Mouse (Mus musculus): ENCODE data around the gene Olfr768. TPM values are rescaled to one million over a fixed set of nuclear protein-coding genes. Genes with fewer than 3 reads are reported as not detected.
"Not testable (repeated sequence)": the region's sequence is repeated elsewhere in the genome, so short reads cannot be mapped to it uniquely, and the experiment has no call there.

The Olfr768 gene
- total RNA-seq (2021), result not detected
- long read RNA-seq, experiment 1, result 0 reads
- long read RNA-seq, experiment 2, result 0 reads

- DNase-seq (ENCODE audit: low spot score in 2 of 2), result no peak
Observed at GRCm38 (mm10) chr10:129099275-129099674, at the start of gene Olfr768. Olfr768 (minus strand) TSS chr10:129099375.

DNA sequence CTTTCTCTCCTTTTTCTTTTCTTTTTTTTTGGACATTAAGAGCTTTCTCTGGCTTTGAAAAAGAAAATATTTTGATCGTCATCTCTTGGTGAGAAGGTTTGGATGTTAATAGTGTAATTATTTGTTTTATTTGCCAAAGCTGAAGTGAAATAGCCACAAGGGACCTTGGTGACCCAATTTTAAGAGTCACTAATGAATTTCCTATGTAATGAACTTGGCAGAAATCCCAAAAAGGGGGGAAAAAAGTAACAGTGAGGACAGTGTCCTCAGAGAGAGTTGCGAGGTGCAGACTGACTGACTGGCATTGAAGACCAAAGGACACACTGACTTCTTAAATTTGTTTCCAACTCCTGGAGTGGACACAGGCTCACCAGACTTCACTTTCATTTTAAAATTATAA is 39.7 kb upstream of the Olfr768 start, which contains the start of gene Olfr770:
Olfr770 (minus strand) TSS at position 101 of the 400 bp plus-strand sequence.
- no peak for DNase-seq (ENCODE audit: low spot score in 2 of 2)

- no peak for DNase-seq (ENCODE audit: low spot score in 2 of 2)
Observed at GRCm38 (mm10) chr10:129117761-129118160, 18.6 kb upstream of the Olfr768 start, which contains the start of gene Olfr769. Olfr769 (minus strand) TSS chr10:129117861.

DNA sequence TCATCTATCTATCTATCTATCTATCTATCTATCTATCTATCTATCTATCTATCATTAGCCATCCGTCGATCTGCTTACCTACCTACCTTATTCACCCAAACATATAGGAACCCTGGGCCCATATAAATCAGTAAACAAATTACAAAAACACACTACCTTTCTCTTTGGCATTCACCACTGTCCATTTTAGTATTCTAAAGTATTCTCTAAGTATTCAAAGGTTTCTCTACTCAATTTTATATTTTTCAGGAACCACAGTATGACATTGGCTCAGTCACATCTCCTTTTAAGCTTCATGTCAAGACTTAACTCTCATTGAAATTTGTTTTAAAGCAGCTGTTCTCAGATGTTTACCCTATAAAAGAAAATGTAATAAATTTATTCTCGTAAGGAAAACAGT is 16.0 kb upstream of the Olfr768 start:
- DNase-seq (ENCODE audit: low spot score in 2 of 2), result no peak

- no peak for DNase-seq (ENCODE audit: low spot score in 2 of 2)
Observed at GRCm38 (mm10) chr10:129101231-129101630, 2.1 kb upstream of the Olfr768 start.

- not testable (repeated sequence) for DNase-seq (ENCODE audit: low spot score in 2 of 2)
Observed at GRCm38 (mm10) chr10:129082810-129083209, 16.4 kb downstream of the Olfr768 start, which contains the start of gene Olfr767. Olfr767 (minus strand) TSS chr10:129082910.

GRCm38 (mm10) chr10:129068877-129069276 is 30.3 kb downstream of the Olfr768 start, which contains the start of gene Olfr766-ps1:
Olfr766-ps1 (minus strand) TSS chr10:129068977.
- no peak for DNase-seq (ENCODE audit: low spot score in 2 of 2)

DNA sequence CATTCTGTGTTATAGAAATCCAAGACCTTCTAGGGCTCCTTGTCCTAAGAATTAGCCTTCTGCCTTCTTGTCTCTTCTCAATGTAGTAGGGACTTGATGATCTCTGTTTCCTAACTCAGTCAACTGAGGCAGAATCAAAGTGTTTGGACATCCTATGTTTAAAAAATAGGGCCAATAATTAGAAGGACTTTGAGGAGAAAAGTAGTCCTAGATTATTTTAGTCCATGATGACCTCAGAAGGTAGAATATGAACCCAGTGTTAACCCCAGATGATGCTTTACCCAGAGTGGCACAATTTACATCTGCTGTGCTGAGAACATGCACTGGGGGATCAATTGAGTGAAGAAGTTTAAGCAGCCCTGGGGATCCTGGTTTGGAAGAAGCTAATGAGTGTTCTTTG is 49.3 kb downstream of the Olfr768 start, which contains the start of gene Olfr765:
Olfr765 (minus strand) TSS at position 101 of the 400 bp plus-strand sequence.
- not testable (repeated sequence) for DNase-seq (ENCODE audit: low spot score in 2 of 2)

Other genes with a start within 250 kb of the Olfr768 start
- 1 to 10 TPM; 5.1 to 8.9 TPM for gene Gdf11, start 207.7 kb downstream of the Olfr768 start, total RNA-seq (2021)
- 100 to 1,000 TPM; 304 to 317 TPM for gene Cd63, start 198.4 kb downstream of the Olfr768 start, total RNA-seq (2021)
- gene Rdh5, start 176.5 kb downstream of the Olfr768 start, total RNA-seq (2021), result 10 to 100 TPM; 13.5 to 24.2 TPM
- 100 to 1,000 TPM; 158 to 168 TPM for gene Bloc1s1, start 175.3 kb downstream of the Olfr768 start, total RNA-seq (2021)
- 10 to 100 TPM; 13.9 to 17.2 TPM for gene Itga7, start 165.6 kb downstream of the Olfr768 start, total RNA-seq (2021)
- gene Mettl7b, start 138.4 kb downstream of the Olfr768 start, total RNA-seq (2021), result 10 to 100 TPM in 1 of 2 experiments, 1 to 10 TPM in 1; 5.4 to 10.0 TPM
- gene Olfr9, start 109.9 kb downstream of the Olfr768 start, total RNA-seq (2021), result not detected
- gene Olfr763, start 88.6 kb downstream of the Olfr768 start, total RNA-seq (2021), result not detected
- gene Olfr764-ps1, start 59.5 kb downstream of the Olfr768 start, total RNA-seq (2021), result not detected
- not detected for gene Olfr765, start 49.4 kb downstream of the Olfr768 start, total RNA-seq (2021)
- gene Olfr766-ps1, start 30.4 kb downstream of the Olfr768 start, total RNA-seq (2021), result not detected
- gene Olfr767, start 16.5 kb downstream of the Olfr768 start, total RNA-seq (2021), result not detected
- not detected for gene Olfr769, start 18.5 kb upstream of the Olfr768 start, total RNA-seq (2021)
- gene Olfr770, start 39.6 kb upstream of the Olfr768 start, total RNA-seq (2021), result not detected
- gene Olfr771, start 65.4 kb upstream of the Olfr768 start, total RNA-seq (2021), result not detected
- not detected for gene Olfr772, start 78.5 kb upstream of the Olfr768 start, total RNA-seq (2021)
- gene Olfr773, start 88.0 kb upstream of the Olfr768 start, total RNA-seq (2021), result not detected
- gene Olfr774, start 136.8 kb upstream of the Olfr768 start, total RNA-seq (2021), result not detected
- not detected for gene Olfr775, start 149.0 kb upstream of the Olfr768 start, total RNA-seq (2021)
- not detected for gene Olfr776, start 159.8 kb upstream of the Olfr768 start, total RNA-seq (2021)
- gene Olfr777, start 172.1 kb upstream of the Olfr768 start, total RNA-seq (2021), result not detected
- gene Olfr780, start 218.7 kb upstream of the Olfr768 start, total RNA-seq (2021), result not detected
- gene Olfr781, start 229.5 kb upstream of the Olfr768 start, total RNA-seq (2021), result not detected
- gene Olfr782, start 249.5 kb upstream of the Olfr768 start, total RNA-seq (2021), result not detected

Measured in adrenal gland, postnatal 4 days (tissue).